Mouse (Mus musculus): ENCODE measurements around the gene Ccdc57. TPM values are rescaled to one million over a fixed set of nuclear protein-coding genes. Genes with fewer than 3 reads are reported as not detected.

Ccdc57 gene
- polyA plus RNA-seq, 1 experiment from 2014 or later, result 1.3 TPM

DNA sequence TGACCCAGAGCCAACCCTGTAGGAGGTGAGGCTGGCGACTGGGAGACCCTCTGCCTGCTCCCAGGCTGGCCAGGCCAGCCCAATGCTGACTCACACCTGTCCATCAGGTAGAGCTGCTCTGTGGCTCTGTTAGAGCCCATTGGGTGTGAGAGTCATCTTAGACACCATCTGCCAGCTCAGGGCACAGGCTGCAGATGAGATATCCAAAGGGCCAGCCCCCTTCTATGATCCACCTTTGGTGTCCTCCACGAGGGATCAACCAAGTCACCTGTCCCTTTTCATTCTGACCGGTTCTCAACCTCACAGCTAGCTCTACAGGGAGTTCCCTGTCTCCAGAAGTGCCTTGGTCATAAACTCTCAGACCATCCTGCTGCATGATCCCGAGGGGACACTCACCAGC is 110.4 kb downstream of the Ccdc57 start:
- H3K4me1 ChIP-seq (replicated peaks; ENCODE audit: control insufficient read depth, insufficient read depth, low read length), result peaks cover 4% of the 10 kb centered on the region; the same call in 1 of the 2 replicates
- peaks cover 46% of the 10 kb centered on the region for H3K36me3 ChIP-seq (ENCODE audit: control insufficient read depth, insufficient read depth)
- no peak overlapping the region; the same call in 1 of the 2 replicates for H3K27ac ChIP-seq (ENCODE audit: low read depth, low read length)

DNA sequence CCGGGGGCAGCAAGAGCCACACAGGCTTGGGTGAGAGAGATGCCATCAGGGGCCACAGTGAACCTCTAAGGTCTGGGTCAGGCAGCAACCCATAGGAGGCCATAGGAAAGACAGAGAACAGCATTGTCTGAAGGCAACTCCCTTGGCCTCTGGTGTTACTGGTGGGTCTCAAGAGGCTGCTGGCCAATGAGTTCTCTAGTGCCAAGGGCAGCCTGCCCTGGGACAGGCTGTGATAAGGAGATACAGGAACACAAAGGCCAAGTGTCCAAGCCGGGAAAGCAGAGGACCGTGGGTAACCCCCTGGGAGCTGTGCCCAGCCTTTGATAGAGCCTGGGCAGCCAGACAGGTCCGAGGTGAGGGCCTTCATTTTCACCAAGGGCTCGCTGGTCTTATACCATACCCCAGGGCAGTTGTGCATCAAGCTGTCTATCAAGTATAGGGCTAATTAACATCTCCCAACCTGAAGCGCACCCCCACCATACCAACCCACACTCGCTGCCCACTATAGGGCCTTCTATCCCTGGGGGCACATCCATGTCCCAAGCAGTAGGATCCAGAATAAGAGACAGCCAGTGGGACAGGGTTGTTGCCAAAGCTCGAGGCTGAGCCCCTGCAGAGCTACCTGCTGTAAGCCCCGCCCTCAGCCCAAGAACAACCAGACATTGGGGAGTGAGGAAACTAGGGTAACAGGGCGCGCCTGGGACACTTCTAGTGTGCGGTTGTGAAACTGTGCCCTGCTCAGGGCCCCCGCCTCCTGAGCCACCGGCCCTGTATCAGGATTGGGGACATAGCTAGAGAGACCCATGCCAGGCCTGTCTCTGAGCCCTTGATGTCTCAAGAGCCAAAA is 111.4 kb downstream of the Ccdc57 start:
- no peak for ATAC-seq
- Histone ChIP-seq H3K4me1 (replicated peaks; ENCODE audit: control insufficient read depth, insufficient read depth, low read length) (peaks cover 4% of the 10 kb centered on the region; the same call in 1 of the 2 replicates), H3K4me3 (ENCODE audit: low read depth, low read length) (0 out of 2 replicates have a peak overlapping the region, but pooled peaks have one; percentile 80), H3K9me3 (ENCODE audit: control insufficient read depth) (no peaks in the 10 kb centered on the region), H3K36me3 (ENCODE audit: control insufficient read depth, insufficient read depth) (peaks cover 56% of the 10 kb centered on the region), H3K9ac (ENCODE audit: low read depth, low read length) (no peak overlapping the region), H3K4me2 (replicated peaks; ENCODE audit: low read depth) (peak overlapping the region; percentile 84), H3K27ac (ENCODE audit: low read depth, low read length) (0 out of 2 replicates have a peak overlapping the region, but pooled peaks have one; percentile 1), H3K27me3 (replicated peaks; ENCODE audit: control insufficient read depth, insufficient read depth, low read length) (no peaks in the 10 kb centered on the region)
- TF ChIP-seq CTCF (IDR thresholded peaks at IDR 0.05; ENCODE audit: low read depth), result no peak
- WGBS, result 59% methylated on average over 14 of the region's 14 CpGs

More for the DNA sequence above, 110.4 kb downstream of the Ccdc57 start:
- no peak for ATAC-seq
- 36% methylated on average over 4 of the region's 4 CpGs for WGBS
- Histone ChIP-seq H3K4me2 (replicated peaks; ENCODE audit: low read depth) (peak overlapping the region; percentile 84), H3K9ac (ENCODE audit: low read depth, low read length) (no peak overlapping the region), H3K4me3 (ENCODE audit: low read depth, low read length) (peak overlapping the region; percentile 80), H3K9me3 (ENCODE audit: control insufficient read depth) (no peaks in the 10 kb centered on the region), H3K27me3 (replicated peaks; ENCODE audit: control insufficient read depth, insufficient read depth, low read length) (no peaks in the 10 kb centered on the region)
- no peak for TF ChIP-seq CTCF (IDR thresholded peaks at IDR 0.05; ENCODE audit: low read depth)

DNA sequence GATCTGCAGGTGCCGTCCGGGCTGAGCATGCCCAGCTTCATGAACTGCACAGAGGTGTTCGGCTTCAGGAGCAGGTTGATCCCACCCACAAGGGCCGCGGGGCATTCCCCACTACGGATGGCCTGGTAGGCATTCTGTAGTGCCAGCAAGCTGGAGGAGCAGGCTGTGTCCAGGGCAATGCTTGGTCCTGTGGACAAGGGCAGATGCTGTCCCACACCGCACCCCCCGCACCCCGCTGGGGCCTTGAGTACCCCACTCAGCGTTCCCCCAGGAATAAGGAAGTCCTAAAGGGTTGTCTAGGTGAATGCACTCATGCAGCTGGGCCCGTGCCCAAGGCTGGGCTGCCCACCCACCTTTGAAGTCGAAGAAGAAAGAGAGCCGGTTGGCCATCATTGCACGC is 112.1 kb downstream of the Ccdc57 start:
- WGBS, result 89% methylated on average over 14 of the region's 14 CpGs
- Histone ChIP-seq H3K36me3 (ENCODE audit: control insufficient read depth, insufficient read depth) (peaks cover 63% of the 10 kb centered on the region), H3K9me3 (ENCODE audit: control insufficient read depth) (no peaks in the 10 kb centered on the region), H3K4me1 (replicated peaks; ENCODE audit: control insufficient read depth, insufficient read depth, low read length) (peaks cover 4% of the 10 kb centered on the region; the same call in 1 of the 2 replicates), H3K27me3 (replicated peaks; ENCODE audit: control insufficient read depth, insufficient read depth, low read length) (no peaks in the 10 kb centered on the region), H3K27ac (ENCODE audit: low read depth, low read length) (0 out of 2 replicates have a peak overlapping the region, but pooled peaks have one; percentile 28), H3K4me2 (replicated peaks; ENCODE audit: low read depth) (no peak overlapping the region), H3K9ac (ENCODE audit: low read depth, low read length) (no peak overlapping the region), H3K4me3 (ENCODE audit: low read depth, low read length) (no peak overlapping the region)
- no peak for ATAC-seq
- TF ChIP-seq CTCF (IDR thresholded peaks at IDR 0.05; ENCODE audit: low read depth), result no peak

DNA sequence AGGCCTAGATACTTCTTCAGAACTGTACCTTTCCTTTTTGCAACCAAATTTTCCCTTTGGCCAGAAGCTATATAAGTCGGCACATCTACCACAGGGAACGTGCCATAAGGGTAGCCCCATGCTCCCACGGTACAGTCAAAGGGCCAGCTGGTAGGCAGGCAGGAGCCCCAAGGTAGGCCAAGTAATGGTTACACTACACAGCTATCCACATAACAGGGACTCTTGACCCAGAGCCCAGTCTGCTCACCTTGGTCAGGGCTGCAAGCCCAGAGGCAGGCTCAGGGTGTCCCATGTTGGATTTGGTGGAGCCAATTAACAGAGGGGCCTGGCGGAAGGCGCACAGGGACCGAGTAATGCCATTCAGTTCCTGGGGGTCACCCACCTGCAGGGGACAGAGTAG is 113.1 kb downstream of the Ccdc57 start:
- ATAC-seq, result no peak
- H3K4me2 ChIP-seq (replicated peaks; ENCODE audit: low read depth), result no peak overlapping the region

DNA sequence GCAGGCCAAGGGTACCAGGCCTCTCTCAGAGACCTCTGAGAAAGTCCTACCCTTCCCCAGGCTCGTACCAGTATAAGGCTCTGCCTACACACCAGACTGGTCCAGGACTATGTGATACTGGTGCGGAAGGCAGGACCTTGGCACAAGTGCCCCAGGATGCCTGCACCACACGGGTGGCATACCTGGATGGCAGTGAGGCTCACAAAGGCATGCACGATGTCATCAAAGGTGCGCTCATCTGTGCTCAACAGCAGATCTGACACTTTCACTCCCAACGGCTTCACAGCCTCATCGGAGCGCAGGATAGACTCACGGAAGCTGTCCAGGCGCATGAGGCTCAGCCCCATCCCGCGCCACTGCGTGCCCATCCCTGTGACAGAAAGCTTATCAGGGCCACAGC is 114.4 kb downstream of the Ccdc57 start:
- no peak overlapping the region for H3K4me3 ChIP-seq (ENCODE audit: low read depth, low read length)
- peaks cover 4% of the 10 kb centered on the region; the same call in 1 of the 2 replicates for H3K4me1 ChIP-seq (replicated peaks; ENCODE audit: control insufficient read depth, insufficient read depth, low read length)
- H3K4me2 ChIP-seq (replicated peaks; ENCODE audit: low read depth), result no peak overlapping the region
- peaks cover 86% of the 10 kb centered on the region for H3K36me3 ChIP-seq (ENCODE audit: control insufficient read depth, insufficient read depth)
- H3K9me3 ChIP-seq (ENCODE audit: control insufficient read depth), result no peaks in the 10 kb centered on the region
- ATAC-seq, result no peak
- no peaks in the 10 kb centered on the region for H3K27me3 ChIP-seq (replicated peaks; ENCODE audit: control insufficient read depth, insufficient read depth, low read length)
- WGBS, result 95% methylated on average over 13 of the region's 13 CpGs
- TF ChIP-seq CTCF (IDR thresholded peaks at IDR 0.05; ENCODE audit: low read depth), result no peak
- H3K9ac ChIP-seq (ENCODE audit: low read depth, low read length), result no peak overlapping the region
- no peak overlapping the region for H3K27ac ChIP-seq (ENCODE audit: low read depth, low read length)

More for the DNA sequence above, 113.1 kb downstream of the Ccdc57 start:
- no peaks in the 10 kb centered on the region for H3K9me3 ChIP-seq (ENCODE audit: control insufficient read depth)
- H3K27ac ChIP-seq (ENCODE audit: low read depth, low read length), result no peak overlapping the region
- H3K4me1 ChIP-seq (replicated peaks; ENCODE audit: control insufficient read depth, insufficient read depth, low read length), result peaks cover 4% of the 10 kb centered on the region; the same call in 1 of the 2 replicates
- 95% methylated on average over 6 of the region's 6 CpGs for WGBS
- no peaks in the 10 kb centered on the region for H3K27me3 ChIP-seq (replicated peaks; ENCODE audit: control insufficient read depth, insufficient read depth, low read length)
- no peak for TF ChIP-seq CTCF (IDR thresholded peaks at IDR 0.05; ENCODE audit: low read depth)
- H3K4me3 ChIP-seq (ENCODE audit: low read depth, low read length), result no peak overlapping the region
- H3K36me3 ChIP-seq (ENCODE audit: control insufficient read depth, insufficient read depth), result peaks cover 73% of the 10 kb centered on the region
- no peak overlapping the region for H3K9ac ChIP-seq (ENCODE audit: low read depth, low read length)

DNA sequence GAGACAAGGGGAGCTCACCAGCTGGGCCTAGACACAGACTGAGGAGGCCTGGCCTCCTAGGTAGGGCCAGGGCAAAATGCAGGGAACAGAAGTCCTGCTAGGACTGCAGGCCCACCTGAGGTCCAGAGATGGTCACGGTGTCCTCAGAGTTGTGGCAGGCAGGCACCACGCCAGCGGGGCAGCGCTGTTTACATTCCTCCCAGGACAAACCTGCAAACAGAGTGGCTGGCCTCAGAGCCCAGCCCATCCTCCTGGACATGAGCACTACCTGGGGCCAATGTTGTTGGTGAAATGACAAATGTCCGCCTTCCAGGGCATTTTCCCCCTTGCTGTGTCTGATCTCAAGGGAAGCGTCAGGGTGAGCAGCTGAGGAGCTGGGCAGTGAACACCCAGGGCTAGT is 115.3 kb downstream of the Ccdc57 start:
- H3K4me3 ChIP-seq (ENCODE audit: low read depth, low read length), result no peak overlapping the region
- peaks cover 4% of the 10 kb centered on the region; the same call in 1 of the 2 replicates for H3K4me1 ChIP-seq (replicated peaks; ENCODE audit: control insufficient read depth, insufficient read depth, low read length)
- TF ChIP-seq CTCF (IDR thresholded peaks at IDR 0.05; ENCODE audit: low read depth), result no peak
- H3K27ac ChIP-seq (ENCODE audit: low read depth, low read length), result peak overlapping the region; percentile 41
- no peak overlapping the region for H3K4me2 ChIP-seq (replicated peaks; ENCODE audit: low read depth)
- H3K36me3 ChIP-seq (ENCODE audit: control insufficient read depth, insufficient read depth), result peaks cover 91% of the 10 kb centered on the region
- H3K9ac ChIP-seq (ENCODE audit: low read depth, low read length), result no peak overlapping the region
- WGBS, result 88% methylated on average over 6 of the region's 6 CpGs
- H3K9me3 ChIP-seq (ENCODE audit: control insufficient read depth), result no peaks in the 10 kb centered on the region
- ATAC-seq, result no peak
- H3K27me3 ChIP-seq (replicated peaks; ENCODE audit: control insufficient read depth, insufficient read depth, low read length), result no peaks in the 10 kb centered on the region
